Mouse (Mus musculus) olfactory bulb, adult 2 months (tissue): Measurements from ENCODE around the gene Gm17662. TPM values are rescaled to one million over a fixed set of nuclear protein-coding genes. Genes with fewer than 3 reads are reported as not detected.

Experiments
- H3K27ac ChIP-seq: fragments of 200-500 bp; 2 replicates; pipeline ENCODE4 v1.5.1; 2012; ENCODE audit warnings: low read depth, low read length; ENCODE audit not compliant: insufficient read depth
- H3K4me1 ChIP-seq: fragments of 200-500 bp; 2 replicates; pipeline ENCODE4 v1.6.1; 2012; ENCODE audit warnings: low read length; ENCODE audit not compliant: control insufficient read depth, insufficient read depth
- H3K4me3 ChIP-seq: fragments of 200-500 bp; 2 replicates; pipeline ENCODE4 v1.5.1; 2012; ENCODE audit warnings: mild to moderate bottlenecking, low read depth, low read length, moderate library complexity; ENCODE audit not compliant: insufficient read depth
- CTCF ChIP-seq: fragments of 200-500 bp; IDR thresholded peaks from 2 replicates; pipeline ENCODE4 v1.5.1; 2012; ENCODE audit warnings: low read depth, mild to moderate bottlenecking, low read length, moderate library complexity; ENCODE audit not compliant: insufficient read depth
- POLR2A ChIP-seq: fragments of 200-500 bp; IDR thresholded peaks from 2 replicates; pipeline ENCODE4 v1.6.1; 2012; ENCODE audit warnings: mild to moderate bottlenecking, low read depth, low read length, moderate library complexity; ENCODE audit not compliant: insufficient read depth
- WGBS: fragments of 180-500 bp; shearing (Covaris S2); methylation state at CpG from one replicate; pipeline ENCODE4 v1.1.7; 2018; 5-methylcytosine and 5-hydroxymethylcytosine counted together
- polyA plus RNA-seq: library from polyadenylated mRNA; stranded (reverse); fragments of >200 nt; gene quantifications from 2 replicates; pipeline ENCODE4 v1.2.4, GENCODE M21; 2012; ENCODE audit warnings: low replicate concordance; ENCODE audit not compliant: missing spikeins, insufficient read depth, insufficient read length

The Gm17662 gene
- polyA plus RNA-seq, 1 experiment, result not detected

GRCm38 (mm10) chr4:104828939-104829338 lies 28.2 kb upstream of the Gm17662 start:
- Histone ChIP-seq H3K4me1 (no peaks in the 10 kb centered on the region), H3K4me3 (no peak overlapping the region), H3K27ac (no peak overlapping the region)
- WGBS, result 37% methylated on average over 5 of the region's 5 CpGs
- TF ChIP-seq POLR2A (no peak), CTCF (no peak)

DNA sequence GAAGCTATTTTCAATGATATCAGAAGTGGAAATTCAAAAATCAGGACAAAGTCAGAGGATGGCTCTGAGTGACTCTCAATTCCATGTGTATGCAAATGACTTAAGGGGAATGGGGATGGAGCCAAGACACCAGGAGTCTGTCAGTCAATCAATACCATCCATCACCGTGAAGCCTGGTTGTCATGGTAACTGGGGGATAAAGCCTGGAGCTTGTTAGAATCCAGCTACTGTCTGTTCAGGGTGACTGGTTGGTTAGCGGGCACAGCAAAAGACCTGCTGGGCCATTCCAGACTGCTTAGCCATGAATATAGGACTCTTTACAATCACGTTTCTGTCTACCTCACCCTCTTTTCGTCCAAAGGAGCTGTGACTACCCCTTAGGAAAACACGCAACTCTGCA lies 22.0 kb upstream of the Gm17662 start:
- Histone ChIP-seq H3K4me3 (no peak overlapping the region), H3K4me1 (no peaks in the 10 kb centered on the region), H3K27ac (no peak overlapping the region)
- TF ChIP-seq CTCF (no peak), POLR2A (no peak)
- 58% methylated on average over 5 of the region's 5 CpGs for WGBS

GRCm38 (mm10) chr4:104838342-104838741 lies 18.8 kb upstream of the Gm17662 start:
- TF ChIP-seq POLR2A, result no peak
- no peak for TF ChIP-seq CTCF
- 83% methylated on average over 2 of the region's 2 CpGs for WGBS

DNA sequence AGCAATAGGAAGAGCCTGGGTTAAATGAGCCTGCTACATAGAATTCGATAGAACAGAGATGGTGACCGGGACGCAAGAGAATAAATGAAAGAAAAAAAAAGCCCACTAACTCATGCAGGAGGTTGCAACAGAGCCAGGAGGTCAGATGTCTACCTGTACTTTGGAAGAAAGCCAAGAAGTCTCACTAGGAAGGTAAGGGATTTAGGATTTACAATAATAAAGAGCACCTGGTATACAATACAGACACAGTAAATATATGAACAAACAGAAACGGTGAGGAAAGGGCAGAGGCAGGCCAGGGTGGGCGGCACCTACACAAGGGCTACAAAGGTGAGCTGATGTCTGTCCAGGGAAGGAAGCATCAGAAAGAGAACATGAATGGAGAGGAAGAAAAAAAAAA lies 14.9 kb upstream of the Gm17662 start:
- Histone ChIP-seq H3K4me3 (no peak overlapping the region), H3K27ac (no peak overlapping the region), H3K4me1 (no peaks in the 10 kb centered on the region)
- WGBS, result 92% methylated on average over 5 of the region's 5 CpGs
- TF ChIP-seq CTCF, result no peak
- no peak for TF ChIP-seq POLR2A

More at GRCm38 (mm10) chr4:104838342-104838741, 18.8 kb upstream of the Gm17662 start:
- Histone ChIP-seq H3K27ac (no peak overlapping the region), H3K4me3 (no peak overlapping the region), H3K4me1 (no peaks in the 10 kb centered on the region)

DNA sequence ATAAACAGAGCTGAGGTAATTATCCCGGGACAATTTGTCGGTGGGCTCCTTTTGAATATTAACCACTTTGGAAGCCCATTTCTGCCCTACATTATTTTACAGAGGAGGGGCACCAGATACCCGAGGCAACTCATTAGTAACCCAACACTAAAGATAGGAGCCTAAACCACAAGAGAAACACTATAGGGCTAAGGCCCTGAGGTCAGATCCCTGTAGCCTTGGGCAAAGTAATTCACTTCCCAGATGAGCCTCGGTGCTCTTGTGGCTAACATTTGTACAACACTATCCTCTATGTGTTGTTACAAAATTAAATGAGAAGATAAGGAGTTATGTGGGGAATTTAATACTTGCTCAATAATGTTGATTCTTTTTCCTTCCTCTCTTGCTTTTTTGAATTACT lies 13.6 kb upstream of the Gm17662 start:
- TF ChIP-seq CTCF (no peak), POLR2A (no peak)
- WGBS, result 58% methylated on average over 4 of the region's 4 CpGs
- Histone ChIP-seq H3K27ac (no peak overlapping the region), H3K4me3 (no peak overlapping the region), H3K4me1 (no peaks in the 10 kb centered on the region)

GRCm38 (mm10) chr4:104855216-104855615 lies 1.9 kb upstream of the Gm17662 start:
- Histone ChIP-seq H3K27ac (no peak overlapping the region), H3K4me1 (no peaks in the 10 kb centered on the region), H3K4me3 (no peak overlapping the region)
- TF ChIP-seq POLR2A, result no peak
- no peak for TF ChIP-seq CTCF
- WGBS, result 90% methylated on average over 2 of the region's 2 CpGs

- TF ChIP-seq POLR2A (no peak), CTCF (no peak)
- H3K27ac ChIP-seq, result no peak overlapping the region
- no peaks in the 10 kb centered on the region for H3K4me1 ChIP-seq
- H3K4me3 ChIP-seq, result no peak overlapping the region
- 70% methylated on average over 4 of the region's 4 CpGs for WGBS
Observed at GRCm38 (mm10) chr4:104857823-104858222, 694 bp downstream of the Gm17662 start.

- Histone ChIP-seq H3K4me3 (no peak overlapping the region), H3K4me1 (no peaks in the 10 kb centered on the region), H3K27ac (no peak overlapping the region)
- TF ChIP-seq CTCF (no peak), POLR2A (no peak)
- 87% methylated on average over 8 of the region's 8 CpGs for WGBS
Observed at GRCm38 (mm10) chr4:104861241-104861640, 4.1 kb downstream of the Gm17662 start.

DNA sequence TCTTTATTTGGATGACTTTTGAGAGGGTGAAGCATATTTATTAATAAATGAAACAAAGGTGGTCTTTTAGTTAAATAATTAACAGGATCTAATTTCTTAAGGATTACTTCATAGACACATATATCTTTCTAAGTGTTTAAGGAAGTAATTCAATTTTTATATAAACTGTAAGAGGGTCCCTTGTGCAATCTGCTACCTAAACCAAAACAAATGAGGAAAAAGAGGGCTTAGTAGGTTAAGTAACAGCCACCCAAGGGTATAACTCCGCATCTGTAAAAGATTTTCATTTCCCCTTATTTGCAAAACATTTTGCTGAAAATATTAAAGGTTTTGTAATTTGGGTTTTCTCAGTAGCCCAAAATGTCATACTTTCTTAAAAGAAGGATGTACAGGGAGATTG lies 7.3 kb downstream of the Gm17662 start:
- no peak for TF ChIP-seq CTCF
- no peak for TF ChIP-seq POLR2A
- WGBS, result 96% methylated on average over 1 of the region's 1 CpGs
- H3K4me3 ChIP-seq, result no peak overlapping the region

GRCm38 (mm10) chr4:104869581-104869980 lies 12.5 kb downstream of the Gm17662 start:
- no peak overlapping the region for H3K4me3 ChIP-seq
- H3K4me1 ChIP-seq, result no peaks in the 10 kb centered on the region
- H3K27ac ChIP-seq, result no peak overlapping the region
- no peak for TF ChIP-seq CTCF
- no peak for TF ChIP-seq POLR2A

More for the DNA sequence above, 7.3 kb downstream of the Gm17662 start:
- H3K27ac ChIP-seq, result no peak overlapping the region
- H3K4me1 ChIP-seq, result no peaks in the 10 kb centered on the region
